15 mouse cellular contexts compared by ENCODE assay signal in the genomic region with DNA sequence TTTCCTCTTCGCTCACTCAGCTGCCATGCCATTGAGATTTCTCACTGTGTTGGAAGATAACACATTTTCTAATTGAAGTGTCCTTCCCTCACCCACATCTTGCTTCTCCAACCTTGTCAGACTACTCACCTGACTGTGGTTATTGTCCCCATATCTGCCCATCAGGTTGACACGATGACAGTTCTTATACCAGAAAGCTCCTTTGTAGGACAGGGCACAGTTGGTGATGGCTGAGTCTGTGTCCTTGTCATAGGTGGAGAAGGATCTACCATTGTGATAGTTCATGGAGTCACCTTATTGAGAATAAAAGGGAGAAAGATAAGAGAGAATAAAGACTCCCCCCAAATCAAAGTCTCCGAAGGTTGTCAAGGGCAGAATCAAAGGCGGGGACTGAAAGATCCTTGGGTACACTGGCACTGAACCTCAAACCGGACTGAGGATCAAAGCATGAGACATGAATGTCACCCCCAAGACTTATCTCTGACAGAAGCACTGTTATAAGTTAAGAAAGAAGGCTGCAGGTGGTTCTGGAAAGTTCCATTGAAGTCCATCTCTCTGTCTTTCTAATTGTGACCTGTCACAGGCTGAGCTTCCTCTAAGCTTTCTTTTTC.
"Had no signal": no experiment of that assay in that cellular context is flagged by ENCODE, and none has a peak within 500 bp of the region (broad histone marks: within the 10 kb centered on the region; RNA-seq: fewer than 3 reads in every experiment).

No protein-coding gene starts in this region.

- H3K4me3 ChIP-seq: neural tube, embryonic 15.5 days; stomach, embryonic 15.5 days had no signal

- H3K27me3 ChIP-seq: neural tube, embryonic 15.5 days; stomach, embryonic 15.5 days had no signal

- H3K27ac ChIP-seq: neural tube, embryonic 15.5 days; stomach, embryonic 15.5 days; stomach, postnatal 0 days had no signal

- H3K4me2 ChIP-seq: neural tube, embryonic 15.5 days; stomach, embryonic 15.5 days had no signal

- H3K4me1 ChIP-seq: neural tube, embryonic 15.5 days had no signal

- DNase-seq: retina, postnatal 1 day; right cerebral cortex, adult 18-20 months; right cerebral cortex, postnatal 14 days; right cerebral cortex, postnatal 25 days; right cerebral cortex, postnatal 4 days; spleen, adult 18-20 months; thymus, adult 18-20 months; thymus, adult 2 months; thymus, postnatal 14 days; thymus, postnatal 25 days; thymus, postnatal 36 days; thymus, postnatal 4 days had no signal

- H3K36me3 ChIP-seq: neural tube, embryonic 15.5 days; stomach, embryonic 15.5 days had no signal

- H3K9ac ChIP-seq: neural tube, embryonic 15.5 days; stomach, embryonic 15.5 days had no signal

- H3K9me3 ChIP-seq: neural tube, embryonic 15.5 days; stomach, embryonic 15.5 days had no signal
